Mouse (Mus musculus) fibroblast of lung, adult 2 months (primary cell): Measurements from ENCODE around the gene Atg10.

ENCODE experiments used
- DNase-seq: peaks from one replicate; pipeline ENCODE4 v3.0.0-alpha.2; 2011; ENCODE audit warnings: low read depth

Atg10 gene

GRCm38 (mm10) chr13:91114880-91115279 lies 108.9 kb downstream of the Atg10 start:
- DNase-seq = no peak

GRCm38 (mm10) chr13:91107308-91107946 lies 116.3 kb downstream of the Atg10 start:
- DNase-seq = no peak

GRCm38 (mm10) chr13:91102238-91102637 lies 121.5 kb downstream of the Atg10 start:
- no peak for DNase-seq

GRCm38 (mm10) chr13:91100417-91100816 lies 123.4 kb downstream of the Atg10 start:
- no peak for DNase-seq

DNA sequence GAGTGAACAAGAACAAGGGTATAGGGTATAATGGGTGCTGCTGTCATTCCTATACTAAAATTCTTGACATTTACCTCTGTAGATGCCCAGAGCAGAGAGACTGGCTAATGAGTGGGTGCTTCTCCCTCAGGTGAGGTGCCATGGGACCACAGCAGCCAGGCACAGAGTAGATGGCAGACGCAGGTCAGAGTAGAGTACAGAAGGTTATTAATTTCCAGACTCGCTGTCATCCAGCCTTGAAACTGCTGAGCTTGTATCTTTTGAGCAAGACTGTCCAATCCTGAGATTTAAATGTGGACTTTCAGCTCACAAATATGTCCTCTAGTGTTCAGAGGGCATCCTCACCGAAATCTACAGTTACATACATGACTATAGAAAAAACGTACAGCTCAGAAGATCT lies 128.9 kb downstream of the Atg10 start:
- DNase-seq = no peak

DNA sequence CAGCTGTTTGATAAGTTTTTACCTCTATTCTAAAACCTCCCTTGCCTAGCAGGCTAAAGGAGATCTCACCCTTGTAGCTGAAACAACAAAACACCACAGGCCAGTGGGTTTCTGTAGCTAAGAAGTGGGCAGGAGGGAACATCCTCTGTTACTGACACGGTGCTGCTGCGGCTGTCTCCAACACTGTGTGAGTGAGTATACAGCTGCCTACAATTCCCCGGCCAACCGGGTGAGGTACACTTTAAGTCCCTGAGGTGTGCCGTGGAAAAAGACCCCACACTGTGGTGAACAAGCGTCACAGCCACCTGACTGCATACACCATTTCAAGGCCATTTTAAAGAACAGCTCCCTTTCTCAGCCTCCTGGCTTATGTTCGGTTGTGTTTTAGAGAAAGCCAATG lies 129.6 kb downstream of the Atg10 start:
- no peak for DNase-seq

DNA sequence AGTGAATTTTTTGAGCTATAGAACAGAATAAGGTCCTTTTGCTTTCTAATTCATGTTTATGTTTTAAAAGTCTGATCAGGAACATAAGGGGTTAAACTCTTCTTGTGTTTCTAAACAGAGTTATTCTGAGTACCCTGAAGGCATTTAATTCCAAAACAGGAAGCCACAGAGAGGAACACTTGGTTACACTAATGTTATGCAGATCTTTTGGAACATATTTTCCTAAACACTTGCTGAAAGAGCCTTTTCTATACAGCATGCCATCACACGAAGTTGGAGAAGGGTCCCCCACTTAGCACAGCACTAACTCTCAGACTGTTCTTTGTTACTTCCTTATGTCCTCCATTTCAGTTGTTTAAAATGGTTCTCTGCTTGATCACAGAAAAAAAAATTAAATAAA lies 130.2 kb downstream of the Atg10 start:
- no peak for DNase-seq

- DNase-seq = peak; percentile 16
Measured at GRCm38 (mm10) chr13:91093162-91093561, 130.6 kb downstream of the Atg10 start.

DNA sequence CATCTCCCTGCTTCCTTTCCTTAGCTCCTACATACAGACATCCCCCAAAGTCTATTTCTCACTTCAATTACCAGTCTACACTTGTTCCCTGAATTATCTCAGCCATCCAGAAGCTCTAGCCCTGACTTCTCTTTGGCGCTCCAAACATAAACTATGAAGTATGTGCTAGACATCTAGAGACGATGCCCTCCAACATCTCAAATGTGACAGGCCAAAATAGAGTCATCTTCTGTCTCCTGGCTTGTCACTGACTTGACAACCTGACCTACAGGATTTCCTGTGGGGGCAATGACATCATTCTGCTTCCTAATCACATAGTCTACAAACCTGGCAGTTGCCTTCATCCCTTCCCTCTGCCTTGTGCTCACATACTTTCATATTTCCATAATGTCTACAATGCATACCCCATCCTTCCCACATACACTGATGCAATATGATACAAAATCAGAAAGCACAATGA lies 132.0 kb downstream of the Atg10 start:
- DNase-seq = no peak

GRCm38 (mm10) chr13:91090861-91091730 lies 132.7 kb downstream of the Atg10 start:
- no peak for DNase-seq

GRCm38 (mm10) chr13:91086361-91086900 lies 137.3 kb downstream of the Atg10 start:
- DNase-seq = no peak

GRCm38 (mm10) chr13:91072351-91072750 lies 151.4 kb downstream of the Atg10 start:
- DNase-seq = no peak

- no peak for DNase-seq
Measured at GRCm38 (mm10) chr13:91060871-91061270, 162.9 kb downstream of the Atg10 start.

DNA sequence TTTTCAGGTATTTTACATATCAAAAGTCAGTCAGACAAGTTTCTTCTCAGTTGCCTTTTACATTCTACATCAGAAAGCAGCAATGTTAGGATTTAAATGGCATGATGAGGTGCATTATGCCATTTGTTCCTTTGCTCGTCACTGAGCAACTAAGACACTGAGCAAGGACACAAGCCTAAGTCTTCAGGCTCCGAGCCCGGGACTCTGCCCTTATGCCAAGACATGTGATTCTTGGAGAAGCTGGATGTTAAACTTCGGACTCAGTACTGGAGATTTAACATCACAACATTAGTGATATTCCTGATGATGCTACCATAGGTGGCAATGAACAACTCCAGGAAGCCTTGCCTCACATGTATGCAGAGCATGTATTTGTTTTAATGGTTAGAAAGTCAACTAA lies 175.6 kb downstream of the Atg10 start:
- no peak for DNase-seq

GRCm38 (mm10) chr13:91046851-91047250 lies 176.9 kb downstream of the Atg10 start:
- DNase-seq = no peak

DNA sequence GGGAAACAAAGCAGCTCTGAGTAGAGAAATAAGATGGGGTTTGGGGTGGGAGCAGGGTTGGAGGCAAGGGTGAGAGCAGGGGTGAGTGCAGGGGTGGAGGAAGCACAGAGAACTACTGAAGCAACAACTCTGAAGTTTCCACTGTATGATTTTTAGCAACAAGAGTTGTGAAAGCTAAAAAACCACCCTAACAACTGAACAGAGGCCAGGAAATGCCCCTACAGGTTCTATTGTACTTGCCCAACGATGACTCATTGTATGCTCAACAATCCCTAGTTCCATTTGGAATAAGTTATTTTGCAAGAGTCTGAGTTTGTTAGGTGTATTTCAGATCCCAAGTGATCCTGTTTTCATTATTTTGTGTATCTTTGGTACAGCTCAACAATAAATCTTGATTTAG lies 182.5 kb downstream of the Atg10 start:
- DNase-seq = peak; percentile 47

GRCm38 (mm10) chr13:91040421-91040820 lies 183.3 kb downstream of the Atg10 start:
- DNase-seq = no peak

DNA sequence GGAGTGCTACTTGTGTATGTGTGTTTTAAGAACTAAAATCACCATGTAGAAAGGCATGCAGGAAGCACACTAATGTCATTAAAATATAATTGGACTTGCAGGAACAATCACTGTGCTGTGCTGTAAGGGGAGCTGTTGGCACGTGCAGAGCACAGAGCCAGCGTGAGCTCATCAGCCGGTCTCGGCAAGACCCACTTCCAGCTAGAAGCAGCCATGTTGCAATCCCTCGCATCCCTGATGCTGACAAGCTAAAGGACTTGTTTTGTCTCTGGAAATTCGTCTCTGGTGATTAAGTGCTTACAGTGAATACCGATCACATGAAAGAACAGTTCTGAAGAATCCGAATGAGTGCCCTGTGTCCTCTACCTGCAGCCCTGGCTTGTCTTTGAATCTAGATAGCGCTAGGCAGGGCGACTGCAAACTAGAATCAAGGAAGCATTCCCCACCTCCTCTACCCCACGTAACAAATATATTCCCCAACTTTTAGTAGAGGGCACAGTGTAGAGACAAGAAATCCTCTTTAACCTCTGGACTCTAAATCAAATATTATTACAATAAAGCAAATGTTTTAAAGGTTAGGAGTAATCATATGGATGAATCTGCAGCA lies 184.5 kb downstream of the Atg10 start:
- DNase-seq = peak; percentile 40

- DNase-seq = no peak
Measured at GRCm38 (mm10) chr13:91038636-91039035, 185.1 kb downstream of the Atg10 start.

DNA sequence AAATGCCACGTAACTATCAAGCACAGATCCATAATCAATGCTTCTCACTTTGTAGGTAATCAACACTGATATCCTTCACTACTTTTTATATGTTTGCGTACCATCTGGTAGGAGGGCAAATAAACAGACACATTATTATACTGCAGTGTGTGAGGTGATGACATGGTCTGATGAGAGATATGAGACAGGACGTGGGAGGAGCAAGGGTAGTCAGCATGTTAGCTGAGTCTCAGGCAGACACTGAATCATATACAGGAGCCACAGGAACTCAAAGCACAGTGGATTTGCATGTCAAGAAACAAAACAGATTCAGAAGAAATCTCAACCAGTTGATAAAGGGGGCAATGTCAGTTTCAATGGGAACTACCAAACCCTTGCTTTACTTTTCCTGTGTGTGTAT lies 185.7 kb downstream of the Atg10 start:
- no peak for DNase-seq

DNA sequence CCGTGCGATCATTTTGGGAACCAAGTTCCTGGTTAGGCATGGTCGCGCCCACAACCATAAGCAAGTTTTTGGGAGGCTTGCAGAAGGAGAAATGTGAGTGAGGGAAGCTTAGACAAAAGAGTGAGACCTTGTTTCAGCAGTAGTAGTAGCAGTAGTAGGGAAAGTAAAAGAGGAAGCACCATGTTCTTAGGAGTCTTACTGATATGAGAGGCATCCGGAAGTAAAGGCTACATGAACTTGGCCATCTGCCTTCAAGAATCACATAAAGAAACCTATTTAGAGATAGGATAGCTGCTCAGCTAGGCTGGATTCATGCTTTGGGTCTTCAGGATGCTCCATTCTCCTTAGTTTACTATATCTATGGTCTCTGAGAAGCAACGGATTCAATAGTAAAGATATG lies 186.4 kb downstream of the Atg10 start:
- no peak for DNase-seq

- DNase-seq = no peak
Measured at GRCm38 (mm10) chr13:91031836-91032235, 191.9 kb downstream of the Atg10 start.

DNA sequence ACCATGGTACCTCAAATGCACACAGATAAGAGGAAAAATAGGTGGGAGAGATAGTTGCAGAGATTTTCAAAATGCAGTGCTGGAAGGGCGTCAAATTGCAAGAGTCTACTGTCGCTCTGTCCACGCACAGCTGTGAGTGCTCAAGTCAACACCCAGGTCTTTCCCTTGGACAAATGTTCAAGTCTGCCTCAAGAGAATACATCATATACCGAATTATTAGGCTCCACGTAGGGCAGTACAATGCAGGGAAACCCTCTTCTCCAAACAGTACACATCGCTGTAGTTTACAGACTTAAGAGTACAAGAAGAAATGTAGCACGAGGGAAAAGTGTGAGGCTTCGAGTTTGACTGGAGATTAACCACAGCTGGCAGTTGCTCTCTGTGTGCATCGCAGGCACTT lies 200.3 kb downstream of the Atg10 start:
- DNase-seq = no peak
